17 mouse cellular contexts compared by ENCODE assay signal in the genomic region with DNA sequence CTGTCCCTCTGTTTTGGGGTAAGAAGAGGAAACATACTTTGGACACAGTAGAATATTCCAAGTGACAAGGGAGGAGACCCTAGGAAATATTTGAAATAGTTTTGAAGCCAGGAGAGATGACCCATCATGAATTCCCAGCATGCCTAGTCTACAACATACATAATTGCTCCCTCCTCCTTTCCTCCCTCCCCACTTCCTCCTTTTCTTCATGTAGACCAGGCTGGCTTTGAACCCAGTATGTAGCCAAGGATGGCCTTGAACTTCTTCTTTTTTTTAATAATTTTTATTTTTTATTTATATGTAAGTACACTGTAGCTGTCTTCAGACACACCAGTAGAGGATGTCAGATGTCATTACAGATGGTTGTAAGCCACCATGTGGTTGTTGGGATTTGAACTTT. TPM values are rescaled to one million over a fixed set of nuclear protein-coding genes. Genes with fewer than 3 reads are reported as not detected.
A peak's percentile ranks its signal among the peaks of the same experiment; 100 is the strongest.
DNase-seq lines count a peak whose midpoint lies in the region; ATAC-seq and TF ChIP-seq lines count a peak whose summit lies in the region.
"Had no signal": no experiment of that assay in that cellular context is flagged by ENCODE, and none has a peak within 500 bp of the region (broad histone marks: within the 10 kb centered on the region; RNA-seq: fewer than 3 reads in every experiment).

No protein-coding gene starts in this region.

- ATAC-seq in heart, postnatal 0 days (ENCODE audit: insufficient read depth, low read depth), result no peak
- no peak for ATAC-seq in midbrain, embryonic 11.5 days (ENCODE audit: low FRiP score)
- no peak for ATAC-seq in midbrain, postnatal 0 days (ENCODE audit: low FRiP score)
- ATAC-seq: forebrain, postnatal 0 days; Patski had no signal

- no peak for TF ChIP-seq POLR2A in embryonic fibroblast, embryonic 13.5 days (IDR thresholded peaks at IDR 0.05; ENCODE audit: low read depth, low read length)

- TF ChIP-seq CTCF in heart, postnatal 0 days (IDR thresholded peaks at IDR 0.05; ENCODE audit: low read depth), result no peak
- no peak for TF ChIP-seq CTCF in midbrain, postnatal 0 days (IDR thresholded peaks at IDR 0.05)
- TF ChIP-seq CTCF in embryonic fibroblast, embryonic 13.5 days (IDR thresholded peaks at IDR 0.05; ENCODE audit: borderline replicate concordance, insufficient read depth, low read length), result no peak

- H3K27me3 ChIP-seq in heart, postnatal 0 days (ENCODE audit: control insufficient read depth, insufficient read depth, low read length), result no peaks in the 10 kb centered on the region
- H3K27me3 ChIP-seq in heart, embryonic 10.5 days (ENCODE audit: insufficient read depth, poor library complexity, severe bottlenecking), result no peaks in the 10 kb centered on the region
- no peaks in the 10 kb centered on the region for H3K27me3 ChIP-seq in midbrain, embryonic 11.5 days (ENCODE audit: control insufficient read depth, insufficient read depth, low read length)
- no peaks in the 10 kb centered on the region for H3K27me3 ChIP-seq in midbrain, postnatal 0 days (ENCODE audit: insufficient read depth, low read length)
- H3K27me3 ChIP-seq: embryonic facial prominence, embryonic 13.5 days; hindbrain, embryonic 12.5 days; limb, embryonic 13.5 days; neural tube, embryonic 12.5 days; Patski had no signal

- TF ChIP-seq EP300 in heart, postnatal 0 days (IDR thresholded peaks at IDR 0.05; ENCODE audit: low read depth), result no peak

- H3K9me3 ChIP-seq in heart, postnatal 0 days (replicated peaks; ENCODE audit: control insufficient read depth, low read length), result 0 out of 2 replicates have a peak, but pooled peaks cover 3% of the 10 kb centered on the region
- peaks cover 7% of the 10 kb centered on the region; the same call in 1 of the 2 replicates for H3K9me3 ChIP-seq in heart, embryonic 10.5 days
- H3K9me3 ChIP-seq in midbrain, embryonic 11.5 days (ENCODE audit: control insufficient read depth, low read length), result no peaks in the 10 kb centered on the region
- no peaks in the 10 kb centered on the region for H3K9me3 ChIP-seq in midbrain, postnatal 0 days (ENCODE audit: low read length)
- H3K9me3 ChIP-seq: hindbrain, embryonic 12.5 days; neural tube, embryonic 12.5 days had no signal

- no peaks in the 10 kb centered on the region; the same call in 1 of the 2 replicates for H3K4me1 ChIP-seq in heart, postnatal 0 days (ENCODE audit: control insufficient read depth, insufficient read depth)
- peaks cover 10% of the 10 kb centered on the region for H3K4me1 ChIP-seq in heart, embryonic 10.5 days
- no peaks in the 10 kb centered on the region for H3K4me1 ChIP-seq in midbrain, embryonic 11.5 days (ENCODE audit: control insufficient read depth, insufficient read depth, low read length)
- H3K4me1 ChIP-seq in midbrain, postnatal 0 days (ENCODE audit: insufficient read depth, low read length), result no peaks in the 10 kb centered on the region
- H3K4me1 ChIP-seq in embryonic fibroblast, embryonic 13.5 days (ENCODE audit: control insufficient read depth, insufficient read depth, low read length), result peaks cover 7% of the 10 kb centered on the region
- H3K4me1 ChIP-seq: hindbrain, embryonic 12.5 days; midbrain, embryonic 10.5 days; neural tube, embryonic 12.5 days had no signal

- no peaks in the 10 kb centered on the region for H3K36me3 ChIP-seq in heart, postnatal 0 days (replicated peaks; ENCODE audit: control insufficient read depth, insufficient read depth, low read length)
- H3K36me3 ChIP-seq in heart, embryonic 10.5 days, result no peaks in the 10 kb centered on the region
- H3K36me3 ChIP-seq in midbrain, embryonic 11.5 days (ENCODE audit: control insufficient read depth, insufficient read depth, low read length), result no peaks in the 10 kb centered on the region
- no peaks in the 10 kb centered on the region for H3K36me3 ChIP-seq in midbrain, postnatal 0 days (ENCODE audit: insufficient read depth, low read length)
- H3K36me3 ChIP-seq: embryonic facial prominence, embryonic 13.5 days; hindbrain, embryonic 12.5 days; limb, embryonic 13.5 days; midbrain, embryonic 10.5 days; neural tube, embryonic 12.5 days had no signal

- H3K4me3 ChIP-seq in heart, postnatal 0 days (ENCODE audit: low read depth, low read length), result no peak overlapping the region
- no peak overlapping the region for H3K4me3 ChIP-seq in heart, embryonic 10.5 days
- H3K4me3 ChIP-seq in midbrain, embryonic 11.5 days (ENCODE audit: low read depth, low read length), result no peak overlapping the region
- H3K4me3 ChIP-seq in midbrain, postnatal 0 days (ENCODE audit: low read depth, low read length), result no peak overlapping the region
- no peak overlapping the region for H3K4me3 ChIP-seq in embryonic fibroblast, embryonic 13.5 days (ENCODE audit: insufficient read depth, low read length)
- H3K4me3 ChIP-seq: embryonic facial prominence, embryonic 13.5 days; hindbrain, embryonic 12.5 days; limb, embryonic 13.5 days; midbrain, embryonic 10.5 days; neural tube, embryonic 12.5 days had no signal

- no peak overlapping the region for H3K9ac ChIP-seq in heart, postnatal 0 days (replicated peaks; ENCODE audit: low read depth, low read length)
- no peak overlapping the region for H3K9ac ChIP-seq in midbrain, embryonic 11.5 days (ENCODE audit: low read length)
- H3K9ac ChIP-seq in midbrain, postnatal 0 days (replicated peaks; ENCODE audit: low read length, poor library complexity, severe bottlenecking), result no peak overlapping the region
- H3K9ac ChIP-seq: embryonic facial prominence, embryonic 13.5 days; forebrain, postnatal 0 days; hindbrain, embryonic 12.5 days; limb, embryonic 13.5 days; neural tube, embryonic 12.5 days had no signal

- no peak overlapping the region for H3K4me2 ChIP-seq in heart, postnatal 0 days (ENCODE audit: low read depth, low read length)
- no peak overlapping the region for H3K4me2 ChIP-seq in midbrain, embryonic 11.5 days
- no peak overlapping the region for H3K4me2 ChIP-seq in midbrain, postnatal 0 days (ENCODE audit: low read depth, low read length, poor library complexity, severe bottlenecking)
- H3K4me2 ChIP-seq: hindbrain, embryonic 12.5 days; neural tube, embryonic 12.5 days had no signal

- H3K27ac ChIP-seq in heart, postnatal 0 days (ENCODE audit: low read depth), result peak overlapping the region; percentile 71; the same call in 1 of the 2 replicates
- no peak overlapping the region for H3K27ac ChIP-seq in heart, embryonic 10.5 days
- no peak overlapping the region for H3K27ac ChIP-seq in midbrain, embryonic 11.5 days (ENCODE audit: low read depth, low read length)
- H3K27ac ChIP-seq in midbrain, postnatal 0 days (ENCODE audit: low read depth, low read length), result no peak overlapping the region
- H3K27ac ChIP-seq in embryonic fibroblast, embryonic 13.5 days (ENCODE audit: insufficient read depth, low read length), result 0 out of 2 replicates have a peak overlapping the region, but pooled peaks have one; percentile 12
- H3K27ac ChIP-seq: embryonic facial prominence, embryonic 13.5 days; hindbrain, embryonic 12.5 days; limb, embryonic 13.5 days; midbrain, embryonic 10.5 days; neural tube, embryonic 12.5 days had no signal

- DNase-seq in heart, postnatal 0 days (ENCODE audit: low spot score), result no peak
- no peak for DNase-seq in heart, embryonic 10.5 days (ENCODE audit: low spot score)
- peak; percentile 41 for DNase-seq in midbrain, embryonic 11.5 days (ENCODE audit: low spot score, missing footprints)
- DNase-seq in midbrain, postnatal 0 days (ENCODE audit: low spot score), result no peak
- DNase-seq in ovary, postnatal 14 days (ENCODE audit: low spot score), result no peak
- no peak for DNase-seq in right cerebral cortex, postnatal 10 days (ENCODE audit: low spot score in 2 of 2)
- DNase-seq: cerebellum, adult 11-12 months; cerebellum, postnatal 14 days; forebrain, postnatal 0 days; right cerebral cortex, adult 18-20 months had no signal

RNA-seq across cellular contexts. Expression of gene Lgals9, which starts 0.8 kb away (rescaled TPM):
- total RNA-seq in heart, postnatal 0 days (2014; rRNA removed; ENCODE audit: low replicate concordance), result 125 and 155 TPM in 2 replicates
- 63.0 and 76.9 TPM in 2 replicates for polyA plus RNA-seq in heart, postnatal 0 days (2015; fragmentation: Nextera tagmentation; extraction: Ambion mirVana)
- 11.6 and 29.8 TPM in 2 replicates for polyA plus RNA-seq in heart, embryonic 10.5 days (2016; fragmentation: Nextera tagmentation; extraction: Ambion mirVana)
- polyA plus RNA-seq in midbrain, embryonic 11.5 days (2014; fragmentation: Nextera tagmentation; extraction: Ambion mirVana), result 5.4 and 6.7 TPM in 2 replicates
- 15.7 and 16.0 TPM in 2 replicates for total RNA-seq in midbrain, postnatal 0 days (2014; rRNA removed)
- polyA plus RNA-seq in midbrain, postnatal 0 days (2015; fragmentation: Nextera tagmentation; extraction: Ambion mirVana), result 16.5 and 19.9 TPM in 2 replicates
- 59.6 and 71.3 TPM in 2 replicates for polyA plus RNA-seq in embryonic fibroblast, embryonic 13.5 days (2011; ENCODE audit: insufficient read length, low read depth, missing spikeins)

Comparison
In these comparisons a context has a peak if more than half of its experiments do, and no peak if none do; other contexts are left out.
1. H3K27ac ChIP-seq: peak in heart, postnatal 0 days (single experiment) and embryonic fibroblast, embryonic 13.5 days (single experiment); none in heart, embryonic 10.5 days (single experiment), midbrain, embryonic 11.5 days (single experiment) and midbrain, postnatal 0 days (single experiment).